Mouse (Mus musculus) forebrain, embryonic 16.5 days (tissue): ENCODE data around the gene Tarsl2. TPM values are rescaled to one million over a fixed set of nuclear protein-coding genes. Genes with fewer than 3 reads are reported as not detected.

Source experiments
- ATAC-seq: fragments of 200-750 bp; cut with Nextera tagmentation; 2 replicates; pipeline ENCODE4 v1.8.0; 2017; ENCODE audit warnings: mild to moderate bottlenecking, moderate library complexity
- H3K27ac ChIP-seq: fragments of 300-500 bp; sonication (generic); 2 replicates; pipeline ENCODE4 v1.5.1; 2014; ENCODE audit warnings: low read length, control low read depth
- H3K27me3 ChIP-seq: fragments of 300-500 bp; sonication (generic); replicated peaks from 2 replicates; pipeline ENCODE4 v1.6.1; 2014; ENCODE audit warnings: low read length; ENCODE audit not compliant: control insufficient read depth, insufficient read depth
- H3K36me3 ChIP-seq: fragments of 300-500 bp; sonication (generic); 2 replicates; pipeline ENCODE4 v1.6.1; 2014; ENCODE audit not compliant: control insufficient read depth, insufficient read depth
- H3K4me1 ChIP-seq: fragments of 300-500 bp; sonication (generic); replicated peaks from 2 replicates; pipeline ENCODE4 v1.6.1; 2014; ENCODE audit warnings: low read length; ENCODE audit not compliant: control insufficient read depth, insufficient read depth
- H3K4me2 ChIP-seq: fragments of 300-500 bp; sonication (generic); 2 replicates; pipeline ENCODE4 v1.6.1; 2014; ENCODE audit warnings: mild to moderate bottlenecking, low read length, control low read depth
- H3K4me3 ChIP-seq: fragments of 300-500 bp; sonication (generic); replicated peaks from 2 replicates; pipeline ENCODE4 v1.5.1; 2014; ENCODE audit warnings: mild to moderate bottlenecking, low read length, control low read depth
- H3K9ac ChIP-seq: fragments of 300-500 bp; sonication (generic); replicated peaks from 2 replicates; pipeline ENCODE4 v1.6.1; 2014; ENCODE audit warnings: low read depth, low read length, control low read depth
- H3K9me3 ChIP-seq: fragments of 300-500 bp; sonication (generic); 2 replicates; pipeline ENCODE4 v1.6.1; 2016; ENCODE audit warnings: low read length; ENCODE audit not compliant: control insufficient read depth
- WGBS: fragments of 180-500 bp; shearing (Covaris S2); extraction: QIAGEN DNeasy Blood & Tissue Kit; methylation state at CpG from one replicate; pipeline ENCODE4 v1.1.7; 2014; 5-methylcytosine and 5-hydroxymethylcytosine counted together
- polyA plus RNA-seq: library from polyadenylated mRNA; unstranded; fragments of >200 nt; fragmentation: Nextera tagmentation; extraction: Ambion mirVana; gene quantifications from 2 replicates; pipeline ENCODE4 v1.2.1, GENCODE M21; 2015

Tarsl2 gene
- polyA plus RNA-seq, 1 experiment from 2014 or later: 14.6 TPM

DNA sequence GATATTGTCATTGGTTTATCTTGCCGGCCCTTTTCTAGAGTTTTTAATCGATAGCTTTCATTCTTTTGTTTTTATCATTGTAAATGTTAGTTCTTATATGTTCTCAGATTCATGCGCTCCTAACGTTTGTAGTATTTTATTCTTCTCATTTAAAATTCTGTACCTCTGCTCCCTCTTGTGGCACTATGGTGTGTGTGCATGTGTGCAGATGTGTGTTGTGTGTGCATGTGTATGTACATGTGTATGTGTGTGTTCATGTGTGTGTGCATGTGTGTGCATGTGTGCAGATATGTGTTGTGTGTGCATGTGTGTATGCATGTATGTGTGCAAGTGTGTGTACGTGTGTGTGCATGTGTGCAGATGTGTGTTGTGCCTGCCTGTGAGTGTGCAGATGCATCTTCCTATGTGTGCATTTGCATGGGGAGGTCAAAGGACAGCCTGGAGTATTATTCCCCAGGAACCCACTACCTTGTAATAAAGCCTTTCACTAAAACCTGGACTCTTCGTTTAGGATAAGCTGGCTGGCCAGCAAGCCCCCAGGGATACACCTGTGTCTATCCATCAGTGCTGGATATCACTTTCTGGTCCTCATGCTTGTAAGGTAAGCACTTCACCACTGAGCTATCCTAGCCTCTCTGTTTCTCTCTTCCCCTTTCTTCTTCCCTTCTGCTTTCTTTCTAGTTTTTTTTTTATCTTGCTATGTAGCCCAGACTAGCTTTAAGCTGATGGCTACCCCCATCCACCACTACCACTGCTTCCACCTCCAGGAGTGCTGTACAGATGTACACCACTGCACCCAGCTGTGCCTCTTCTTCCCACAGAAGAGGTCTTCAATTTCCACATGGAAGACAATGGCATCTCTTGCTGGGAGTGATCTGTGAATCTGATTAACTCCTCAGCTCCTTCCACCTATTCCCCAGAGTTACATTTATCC is 2.1 kb upstream of the Tarsl2 start:
- ATAC-seq: no peak
- H3K9ac ChIP-seq: no peak overlapping the region
- H3K4me2 ChIP-seq: no peak overlapping the region
- no peaks in the 10 kb centered on the region for H3K27me3 ChIP-seq
- no peaks in the 10 kb centered on the region for H3K9me3 ChIP-seq
- H3K36me3 ChIP-seq: no peaks in the 10 kb centered on the region
- H3K27ac ChIP-seq: no peak overlapping the region
- WGBS: 69% methylated on average over 6 of the region's 6 CpGs
- H3K4me3 ChIP-seq: no peak overlapping the region
- peaks cover 15% of the 10 kb centered on the region; the same call in 1 of the 2 replicates for H3K4me1 ChIP-seq

DNA sequence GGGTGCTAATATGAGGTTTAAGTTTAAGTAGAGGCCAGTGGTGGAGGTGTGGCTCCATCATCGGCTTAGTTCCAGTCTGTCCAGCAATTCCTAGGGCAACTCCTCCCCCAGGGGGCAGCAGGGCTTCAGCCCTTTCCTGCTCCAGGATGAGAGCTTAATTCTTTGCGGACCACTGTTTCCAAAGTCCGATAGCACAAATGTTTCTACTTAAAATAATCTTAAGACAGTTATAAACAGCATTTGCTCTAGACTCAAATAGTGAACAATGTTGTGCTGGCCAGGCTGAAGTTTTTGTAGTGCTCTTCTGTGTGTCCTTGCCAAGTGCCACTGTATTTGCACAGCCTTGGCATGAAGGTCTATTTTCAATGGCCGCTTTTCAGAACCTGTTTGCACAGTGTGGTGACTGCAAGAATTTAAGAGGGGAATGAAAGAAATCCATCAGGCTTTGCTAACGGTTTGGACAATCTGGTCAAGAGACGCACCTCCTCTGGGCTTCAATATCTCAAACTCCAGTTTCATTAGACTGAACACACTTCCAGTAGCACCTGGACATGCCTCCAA is 757 bp upstream of the Tarsl2 start:
- Histone ChIP-seq H3K4me2 (peak overlapping the region; percentile 66), H3K4me1 (peaks cover 15% of the 10 kb centered on the region; the same call in 1 of the 2 replicates), H3K36me3 (peaks cover 5% of the 10 kb centered on the region; the same call in 1 of the 2 replicates), H3K9me3 (no peaks in the 10 kb centered on the region), H3K27me3 (no peaks in the 10 kb centered on the region), H3K9ac (peak overlapping the region; percentile 38), H3K27ac (no peak overlapping the region), H3K4me3 (peak overlapping the region; percentile 49)
- no peak for ATAC-seq
- 23% methylated on average over 6 of the region's 6 CpGs for WGBS

DNA sequence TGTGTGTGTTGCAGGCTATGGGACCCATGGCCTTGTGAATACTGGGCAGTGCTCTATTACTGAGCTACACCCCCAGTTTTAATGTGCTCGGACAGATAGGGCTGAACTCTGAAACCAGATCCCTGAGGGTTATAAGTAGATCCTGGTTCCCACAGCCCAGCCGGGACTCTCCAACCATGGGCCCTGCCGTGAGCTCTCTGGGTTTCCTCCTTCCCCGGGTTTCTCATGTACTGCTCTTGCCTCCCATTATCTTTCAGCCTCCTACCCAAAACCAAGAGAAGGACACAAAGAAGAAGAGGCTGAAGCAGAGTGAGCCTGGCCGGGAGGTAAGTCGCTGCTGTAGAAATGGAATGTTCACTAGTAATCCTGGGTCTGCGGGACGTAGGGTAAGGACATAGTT is 1.3 kb downstream of the Tarsl2 start:
- Histone ChIP-seq H3K36me3 (peaks cover 7% of the 10 kb centered on the region; the same call in 1 of the 2 replicates), H3K4me1 (peaks cover 11% of the 10 kb centered on the region; the same call in 1 of the 2 replicates), H3K9ac (no peak overlapping the region), H3K4me2 (no peak overlapping the region), H3K9me3 (no peaks in the 10 kb centered on the region), H3K27me3 (no peaks in the 10 kb centered on the region), H3K4me3 (no peak overlapping the region), H3K27ac (no peak overlapping the region)
- 92% methylated on average over 8 of the region's 8 CpGs for WGBS
- ATAC-seq: no peak

DNA sequence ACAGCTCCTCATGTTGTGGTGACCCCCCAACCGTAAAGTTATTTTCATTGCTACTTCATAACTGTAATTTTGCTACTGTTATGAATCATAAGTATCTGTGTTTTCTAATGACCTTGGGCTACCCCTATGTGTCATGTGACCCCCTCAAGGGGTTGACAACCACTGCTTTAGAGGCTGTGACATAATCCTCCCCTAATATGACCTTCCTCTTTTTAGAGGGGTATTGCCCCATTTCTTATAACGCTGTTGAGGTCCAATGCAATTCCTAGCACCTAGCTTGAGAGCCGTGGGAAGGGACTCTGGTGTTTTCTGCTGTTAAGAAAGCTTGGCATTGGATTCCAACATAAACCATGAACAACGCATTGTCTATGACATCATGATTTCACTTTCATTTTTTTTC is 6.0 kb downstream of the Tarsl2 start:
- Histone ChIP-seq H3K9ac (no peak overlapping the region), H3K9me3 (no peaks in the 10 kb centered on the region), H3K36me3 (peaks cover 16% of the 10 kb centered on the region; the same call in 1 of the 2 replicates), H3K4me2 (no peak overlapping the region), H3K4me1 (0 out of 2 replicates have a peak, but pooled peaks cover 3% of the 10 kb centered on the region), H3K27ac (no peak overlapping the region), H3K27me3 (no peaks in the 10 kb centered on the region), H3K4me3 (no peak overlapping the region)
- no peak for ATAC-seq
- WGBS: 96% methylated on average over 4 of the region's 4 CpGs

DNA sequence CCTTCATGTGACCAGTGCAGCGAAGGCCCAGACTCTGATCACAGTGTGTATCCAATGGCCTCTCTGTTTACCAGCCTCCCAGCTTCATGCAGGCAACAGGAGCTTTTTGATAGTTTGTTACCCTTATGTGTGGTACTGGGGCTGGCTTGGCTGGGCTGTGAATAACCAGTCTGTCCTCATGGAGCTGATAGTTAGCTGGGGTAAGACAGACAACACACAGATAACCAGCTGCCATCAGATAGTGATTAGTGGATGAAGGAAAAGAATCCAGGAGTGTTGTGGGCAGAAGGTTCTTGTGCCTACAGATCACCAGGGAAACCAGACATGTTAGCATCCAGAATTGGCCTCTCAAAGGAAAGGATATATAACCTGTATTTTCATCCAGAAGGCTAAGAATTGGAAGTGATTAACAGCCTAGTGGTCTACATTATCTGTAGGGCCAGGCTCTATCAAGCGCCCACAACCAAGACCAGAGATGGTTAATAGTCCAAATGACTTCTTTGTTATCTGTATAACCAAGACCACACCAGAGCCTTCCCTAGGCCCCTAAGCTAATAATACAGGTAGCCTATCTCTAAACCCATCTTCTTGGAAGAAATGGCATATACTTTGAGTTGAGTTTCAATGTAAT is 12.9 kb downstream of the Tarsl2 start:
- ATAC-seq: no peak
- WGBS: 96% methylated on average over 2 of the region's 2 CpGs

DNA sequence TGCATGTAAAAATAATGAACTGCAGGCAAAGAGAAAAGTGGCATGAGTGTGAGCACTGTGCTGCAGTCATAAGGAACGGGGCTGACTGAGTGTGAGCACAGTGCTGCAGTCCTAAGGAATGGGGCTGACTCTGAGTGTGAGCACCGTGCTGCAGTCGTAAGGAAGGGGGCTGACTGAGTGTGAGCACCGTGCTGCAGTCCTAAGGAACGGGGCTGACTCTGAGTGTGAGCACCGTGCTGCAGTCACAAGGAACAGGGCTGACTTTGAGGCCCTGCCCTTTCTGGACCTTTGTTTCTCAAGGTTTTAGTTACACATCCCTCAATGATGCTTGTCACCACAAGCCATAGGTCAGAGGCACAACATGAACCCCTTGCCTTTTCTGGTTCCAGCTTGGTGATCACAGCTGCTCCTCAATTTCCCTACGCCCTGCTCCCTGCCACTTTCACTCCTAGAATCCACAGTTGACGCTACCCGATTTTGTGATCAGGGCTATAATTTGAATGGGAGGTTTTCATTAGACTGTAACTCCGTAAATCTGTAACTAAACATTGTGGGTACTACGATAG is 18.6 kb downstream of the Tarsl2 start:
- no peak for ATAC-seq
- Histone ChIP-seq H3K4me2 (no peak overlapping the region), H3K36me3 (peaks cover 2% of the 10 kb centered on the region), H3K4me1 (no peaks in the 10 kb centered on the region), H3K4me3 (no peak overlapping the region), H3K27me3 (no peaks in the 10 kb centered on the region), H3K9ac (no peak overlapping the region), H3K9me3 (no peaks in the 10 kb centered on the region), H3K27ac (no peak overlapping the region)
- WGBS: 90% methylated on average over 11 of the region's 11 CpGs

More for the DNA sequence above, 12.9 kb downstream of the Tarsl2 start:
- Histone ChIP-seq H3K27ac (no peak overlapping the region), H3K9ac (no peak overlapping the region), H3K27me3 (no peaks in the 10 kb centered on the region), H3K4me2 (no peak overlapping the region), H3K9me3 (no peaks in the 10 kb centered on the region), H3K4me3 (no peak overlapping the region), H3K4me1 (no peaks in the 10 kb centered on the region), H3K36me3 (peaks cover 9% of the 10 kb centered on the region)

DNA sequence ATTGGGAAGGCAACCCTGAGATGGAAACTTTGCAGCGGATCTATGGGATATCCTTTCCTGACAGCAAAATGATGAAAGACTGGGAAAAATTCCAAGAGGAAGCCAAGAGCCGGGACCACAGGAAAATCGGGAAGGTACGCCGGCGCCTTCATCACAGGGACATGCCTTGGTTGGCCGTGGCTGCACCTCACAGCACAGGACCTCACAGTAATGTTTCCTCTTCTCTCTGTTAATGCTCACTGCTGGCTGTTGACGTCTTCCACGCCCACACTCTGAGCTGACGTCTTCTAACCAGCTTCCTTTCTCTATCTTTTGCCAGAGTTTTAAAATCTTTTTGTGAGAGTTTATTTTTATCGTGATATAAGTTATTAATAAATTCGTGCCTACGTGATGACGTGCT is 19.2 kb downstream of the Tarsl2 start:
- WGBS: 90% methylated on average over 14 of the region's 14 CpGs
- H3K36me3 ChIP-seq: peaks cover 3% of the 10 kb centered on the region
- H3K9ac ChIP-seq: no peak overlapping the region
- H3K4me3 ChIP-seq: no peak overlapping the region
- no peaks in the 10 kb centered on the region for H3K27me3 ChIP-seq
- H3K4me1 ChIP-seq: no peaks in the 10 kb centered on the region
- no peaks in the 10 kb centered on the region for H3K9me3 ChIP-seq
- H3K27ac ChIP-seq: no peak overlapping the region
- no peak overlapping the region for H3K4me2 ChIP-seq
- ATAC-seq: no peak

DNA sequence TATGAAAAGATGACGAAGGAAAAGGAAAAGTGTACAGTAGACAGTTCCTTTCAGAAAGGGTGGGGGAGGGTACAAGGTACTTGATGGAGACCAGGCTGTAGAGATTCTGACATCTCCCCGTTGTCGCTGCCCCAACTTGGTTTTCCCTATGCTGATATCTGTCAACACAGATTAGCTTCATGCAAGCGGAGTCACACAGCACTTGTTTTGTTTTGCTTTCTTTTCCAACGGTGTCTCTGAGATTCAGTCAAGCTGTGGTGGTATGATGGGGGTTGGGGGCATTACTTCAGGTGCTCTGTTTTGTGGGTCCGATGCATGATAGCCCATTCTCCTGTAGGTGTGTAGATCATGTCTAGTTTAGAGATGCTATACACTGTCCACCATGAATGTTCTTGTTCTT is 22.8 kb downstream of the Tarsl2 start:
- WGBS: 96% methylated on average over 6 of the region's 6 CpGs
- H3K9ac ChIP-seq: no peak overlapping the region
- ATAC-seq: no peak
- no peaks in the 10 kb centered on the region for H3K27me3 ChIP-seq
- H3K4me1 ChIP-seq: no peaks in the 10 kb centered on the region
- H3K4me2 ChIP-seq: no peak overlapping the region
- H3K9me3 ChIP-seq: no peaks in the 10 kb centered on the region
- H3K27ac ChIP-seq: no peak overlapping the region
- H3K36me3 ChIP-seq: peaks cover 4% of the 10 kb centered on the region; the same call in 1 of the 2 replicates
- no peak overlapping the region for H3K4me3 ChIP-seq

DNA sequence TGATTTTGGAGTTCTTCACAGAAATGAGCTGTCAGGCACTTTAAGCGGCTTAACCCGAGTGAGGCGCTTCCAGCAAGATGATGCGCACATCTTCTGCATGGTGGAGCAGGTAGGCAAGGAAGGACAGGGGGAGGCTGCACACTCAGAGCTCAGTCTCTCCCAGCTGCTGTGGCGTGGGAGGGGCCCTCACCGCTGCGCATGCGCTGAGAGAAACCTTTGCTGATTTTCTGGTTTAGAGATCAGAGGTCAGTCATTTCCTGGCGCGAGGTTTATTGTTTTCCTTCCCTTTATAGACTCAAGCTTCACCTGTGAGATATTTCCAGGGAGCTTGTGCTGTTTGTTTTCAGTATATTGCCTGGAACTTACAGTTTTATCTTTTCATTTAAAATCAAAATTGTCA is 33.4 kb downstream of the Tarsl2 start:
- Histone ChIP-seq H3K27me3 (no peaks in the 10 kb centered on the region), H3K9ac (no peak overlapping the region), H3K4me1 (no peaks in the 10 kb centered on the region), H3K4me3 (no peak overlapping the region), H3K36me3 (peaks cover 4% of the 10 kb centered on the region; the same call in 1 of the 2 replicates), H3K27ac (no peak overlapping the region), H3K9me3 (no peaks in the 10 kb centered on the region), H3K4me2 (no peak overlapping the region)
- 77% methylated on average over 10 of the region's 10 CpGs for WGBS
- ATAC-seq: no peak
